Mouse (Mus musculus) neural tube, embryonic 14.5 days (tissue): ENCODE results near the gene Nfatc2ip. TPM values are rescaled to one million over a fixed set of nuclear protein-coding genes. Genes with fewer than 3 reads are reported as not detected.

ENCODE experiments used
- ATAC-seq: fragments of 200-750 bp; cut with Nextera tagmentation; 2 replicates; pipeline ENCODE4 v1.8.0; 2017; ENCODE audit warnings: low read depth, mild to moderate bottlenecking, moderate TSS enrichment, moderate library complexity
- H3K27ac ChIP-seq: fragments of 300-500 bp; sonication (generic); 2 replicates; pipeline ENCODE4 v1.5.1; 2014; ENCODE audit warnings: low read depth, mild to moderate bottlenecking, control low read depth, low read length, moderate library complexity, mixed read lengths
- H3K27me3 ChIP-seq: fragments of 300-500 bp; sonication (generic); 2 replicates; pipeline ENCODE4 v1.6.1; 2014; ENCODE audit warnings: low read length; ENCODE audit not compliant: control insufficient read depth, insufficient read depth
- H3K36me3 ChIP-seq: fragments of 300-500 bp; sonication (generic); 2 replicates; pipeline ENCODE4 v1.6.1; 2014; ENCODE audit warnings: low read length, mixed read lengths; ENCODE audit not compliant: control insufficient read depth, insufficient read depth
- H3K4me1 ChIP-seq: fragments of 300-500 bp; sonication (generic); 2 replicates; pipeline ENCODE4 v1.6.1; 2014; ENCODE audit warnings: low read length; ENCODE audit not compliant: control insufficient read depth, insufficient read depth
- H3K4me2 ChIP-seq: fragments of 300-500 bp; sonication (generic); 2 replicates; pipeline ENCODE4 v1.6.1; 2014; ENCODE audit warnings: mild to moderate bottlenecking, low read depth, low read length, control low read depth
- H3K4me3 ChIP-seq: fragments of 300-500 bp; sonication (generic); 2 replicates; pipeline ENCODE4 v1.5.1; 2014; ENCODE audit warnings: low read depth, low read length, control low read depth, mixed read lengths
- H3K9ac ChIP-seq: fragments of 300-500 bp; sonication (generic); replicated peaks from 2 replicates; pipeline ENCODE4 v1.6.1; 2014; ENCODE audit warnings: low read depth, mild to moderate bottlenecking, control low read depth, low read length, mixed read lengths
- H3K9me3 ChIP-seq: fragments of 300-500 bp; sonication (generic); 2 replicates; pipeline ENCODE4 v1.6.1; 2016; ENCODE audit warnings: low read length; ENCODE audit not compliant: control insufficient read depth
- WGBS: fragments of 180-500 bp; shearing (Covaris S2); extraction: QIAGEN DNeasy Blood & Tissue Kit; methylation state at CpG from one replicate; pipeline ENCODE4 v1.1.7; 2014; 5-methylcytosine and 5-hydroxymethylcytosine counted together
- polyA plus RNA-seq: library from polyadenylated mRNA; unstranded; fragments of >200 nt; fragmentation: Nextera tagmentation; extraction: Ambion mirVana; gene quantifications from 2 replicates; pipeline ENCODE4 v1.2.1, GENCODE M21; 2014

Nfatc2ip gene
- 3.4 TPM in 2 replicates for polyA plus RNA-seq

DNA sequence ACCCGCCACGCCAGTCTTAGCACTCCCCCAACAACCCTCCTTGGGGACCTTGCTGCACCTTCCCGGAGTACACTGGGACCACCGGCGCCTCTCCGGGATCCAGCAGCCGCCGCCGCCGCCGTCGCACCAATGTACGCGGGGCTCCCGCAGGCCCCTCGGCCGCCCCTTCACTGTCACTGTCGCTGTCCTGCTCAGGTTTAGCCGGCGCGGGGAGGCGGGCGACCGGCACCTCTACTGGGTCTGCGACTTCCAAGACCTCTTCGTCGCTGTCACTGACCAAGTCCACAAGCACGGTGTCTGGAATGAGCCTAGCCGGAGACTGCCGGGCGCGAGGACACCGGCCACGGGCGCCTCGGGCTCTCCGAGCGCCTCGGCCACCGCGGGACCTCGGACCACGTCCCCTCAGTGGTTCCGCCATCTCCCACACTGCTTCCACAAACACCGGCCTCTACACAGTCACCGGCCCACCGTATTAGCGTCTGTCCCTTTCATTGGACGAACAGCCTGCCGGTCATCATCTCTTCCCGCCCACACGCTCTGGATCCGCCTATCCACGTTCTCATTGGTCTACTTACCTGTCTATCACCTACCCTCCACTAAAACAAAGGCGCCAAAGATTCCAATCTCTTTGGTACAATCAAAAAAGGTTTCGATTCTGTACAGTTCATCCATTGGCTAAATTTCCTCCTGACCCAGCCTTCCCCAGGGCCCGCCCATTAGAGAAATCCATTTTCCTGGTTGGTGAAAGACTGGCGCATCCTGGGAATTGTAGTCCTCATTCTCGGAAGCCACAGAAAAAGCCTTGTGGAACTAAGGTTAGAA is at the start of gene Nfatc2ip:
Nfatc2ip (minus strand) TSS at position 440 of the 822 bp plus-strand sequence.
- peak; percentile 100 for ATAC-seq
- no peaks in the 10 kb centered on the region for H3K27me3 ChIP-seq
- H3K36me3 ChIP-seq = no peaks in the 10 kb centered on the region
- peak within 1 kb of the TSS; percentile 80 for H3K4me2 ChIP-seq
- H3K9ac ChIP-seq = peak within 1 kb of the TSS; percentile 82
- peak within 1 kb of the TSS; percentile 86 for H3K4me3 ChIP-seq
- under 1% methylated on average over 58 of the region's 59 CpGs for WGBS
- H3K4me1 ChIP-seq = no peaks in the 10 kb centered on the region
- peak within 1 kb of the TSS; percentile 73; the same call in 1 of the 2 replicates for H3K27ac ChIP-seq
- H3K9me3 ChIP-seq = no peaks in the 10 kb centered on the region

DNA sequence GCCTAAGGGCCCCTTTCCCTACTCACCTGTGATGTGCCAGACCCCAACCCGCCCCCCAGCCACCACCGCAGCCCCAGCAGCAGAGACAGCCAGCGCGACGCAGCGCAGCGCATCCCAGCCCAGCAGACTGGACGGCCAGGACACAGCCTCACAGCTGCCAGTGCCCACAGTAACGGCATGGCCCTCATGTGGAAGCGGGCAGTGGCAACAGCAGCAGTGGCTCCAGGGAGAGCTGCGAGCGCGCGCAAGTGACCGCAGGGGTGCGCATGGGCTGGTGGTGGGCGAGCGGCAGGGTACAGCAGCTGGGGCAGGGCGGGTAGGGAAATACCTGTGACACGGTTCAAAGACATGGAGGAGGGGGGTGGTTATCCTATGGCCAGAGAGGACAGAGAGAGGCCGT is 49.7 kb upstream of the Nfatc2ip start:
- Histone ChIP-seq H3K9me3 (no peaks in the 10 kb centered on the region), H3K4me1 (no peaks in the 10 kb centered on the region), H3K27ac (no peak overlapping the region), H3K9ac (no peak overlapping the region), H3K4me2 (no peak overlapping the region), H3K4me3 (no peak overlapping the region), H3K36me3 (peaks cover 13% of the 10 kb centered on the region), H3K27me3 (no peaks in the 10 kb centered on the region)
- no peak for ATAC-seq
- 90% methylated on average over 21 of the region's 21 CpGs for WGBS

DNA sequence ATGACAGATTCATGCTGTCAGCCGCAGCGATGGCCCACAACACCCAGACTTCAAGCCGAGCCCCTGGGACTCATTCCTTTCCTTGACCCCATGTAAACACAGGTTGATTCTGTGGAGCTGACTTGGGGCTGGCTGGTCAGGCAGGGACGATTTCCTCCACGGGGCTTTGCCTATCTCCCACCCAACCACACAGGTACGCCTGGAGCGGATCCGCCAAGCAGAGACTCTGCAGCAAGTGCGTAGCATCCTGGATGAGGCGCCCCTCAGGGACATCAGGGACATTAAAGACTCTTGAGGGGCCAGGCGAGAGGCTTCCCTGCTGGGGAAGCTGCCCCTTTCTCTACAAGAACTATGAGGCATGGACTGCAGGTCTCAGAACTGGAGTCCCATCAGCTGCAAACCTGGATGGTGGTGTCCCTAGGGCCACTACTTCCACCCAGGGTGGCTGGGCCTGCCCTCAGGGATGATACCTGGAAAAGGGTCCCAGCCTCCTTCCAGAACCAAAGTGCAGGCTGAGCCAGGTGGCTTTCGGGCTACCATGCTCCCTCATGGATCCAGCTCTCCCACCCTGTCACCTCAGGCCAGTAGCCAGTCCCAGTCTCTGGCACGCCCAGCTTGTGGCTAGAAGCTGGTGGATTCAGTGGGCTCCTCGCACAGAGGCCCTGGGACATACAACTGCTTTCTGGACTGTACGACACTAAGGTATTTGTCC is 48.7 kb upstream of the Nfatc2ip start:
- Histone ChIP-seq H3K27me3 (no peaks in the 10 kb centered on the region), H3K4me1 (no peaks in the 10 kb centered on the region)
- WGBS = 93% methylated on average over 15 of the region's 15 CpGs

DNA sequence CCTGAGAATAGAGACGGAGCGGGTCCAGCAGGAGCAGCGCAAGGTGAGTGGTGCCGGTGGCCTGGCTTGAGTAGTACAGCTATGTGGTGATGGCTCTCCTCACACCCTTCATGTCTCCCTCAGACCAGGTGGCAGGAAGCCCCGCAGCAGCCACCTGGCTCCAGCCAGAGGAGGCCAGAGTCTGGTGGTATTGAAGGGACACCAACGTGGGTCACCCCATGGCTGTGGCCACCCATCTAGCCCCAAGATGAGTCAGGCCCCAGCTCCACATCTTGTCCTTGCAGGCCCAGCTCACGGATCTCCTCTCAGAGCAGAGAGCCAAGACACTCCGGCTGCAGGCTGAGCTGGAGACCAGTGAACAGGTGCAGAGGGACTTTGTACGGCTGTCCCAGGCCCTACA is 48.0 kb upstream of the Nfatc2ip start:
- Histone ChIP-seq H3K4me3 (no peak overlapping the region), H3K4me1 (no peaks in the 10 kb centered on the region), H3K4me2 (no peak overlapping the region), H3K27ac (no peak overlapping the region), H3K9ac (no peak overlapping the region), H3K27me3 (no peaks in the 10 kb centered on the region), H3K36me3 (peaks cover 13% of the 10 kb centered on the region), H3K9me3 (no peaks in the 10 kb centered on the region)
- ATAC-seq = no peak
- 95% methylated on average over 9 of the region's 9 CpGs for whole genome bisulfite sequencing

More for the DNA sequence above, 48.7 kb upstream of the Nfatc2ip start:
- peaks cover 13% of the 10 kb centered on the region for H3K36me3 ChIP-seq
- ATAC-seq = no peak
- H3K4me3 ChIP-seq = no peak overlapping the region
- H3K9me3 ChIP-seq = no peaks in the 10 kb centered on the region
- H3K27ac ChIP-seq = no peak overlapping the region
- H3K9ac ChIP-seq = no peak overlapping the region
- no peak overlapping the region for H3K4me2 ChIP-seq

DNA sequence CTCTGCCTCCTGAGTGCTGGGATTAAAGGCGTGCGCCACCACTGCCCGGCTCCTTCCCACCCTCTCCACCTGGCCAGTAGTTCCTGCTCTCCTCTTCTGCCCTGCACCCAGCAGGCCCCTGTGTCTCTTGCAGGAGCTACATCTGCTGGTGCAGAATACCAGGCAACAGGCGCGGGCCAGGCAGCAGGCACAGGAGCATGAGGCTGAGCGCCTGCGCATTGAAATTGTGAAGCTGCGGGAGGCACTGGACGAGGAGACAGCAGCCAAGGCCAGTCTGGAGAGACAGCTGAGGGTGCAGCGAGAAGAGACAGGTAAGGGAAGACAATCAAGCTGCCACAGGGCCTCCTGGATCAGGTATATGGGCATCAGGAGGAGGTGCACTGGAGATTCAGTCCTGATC is 47.5 kb upstream of the Nfatc2ip start:
- Histone ChIP-seq H3K4me3 (no peak overlapping the region), H3K9me3 (no peaks in the 10 kb centered on the region), H3K4me2 (no peak overlapping the region), H3K4me1 (no peaks in the 10 kb centered on the region), H3K27me3 (no peaks in the 10 kb centered on the region), H3K27ac (no peak overlapping the region), H3K9ac (no peak overlapping the region), H3K36me3 (peaks cover 13% of the 10 kb centered on the region)
- 96% methylated on average over 10 of the region's 10 CpGs for WGBS
- ATAC-seq = no peak

DNA sequence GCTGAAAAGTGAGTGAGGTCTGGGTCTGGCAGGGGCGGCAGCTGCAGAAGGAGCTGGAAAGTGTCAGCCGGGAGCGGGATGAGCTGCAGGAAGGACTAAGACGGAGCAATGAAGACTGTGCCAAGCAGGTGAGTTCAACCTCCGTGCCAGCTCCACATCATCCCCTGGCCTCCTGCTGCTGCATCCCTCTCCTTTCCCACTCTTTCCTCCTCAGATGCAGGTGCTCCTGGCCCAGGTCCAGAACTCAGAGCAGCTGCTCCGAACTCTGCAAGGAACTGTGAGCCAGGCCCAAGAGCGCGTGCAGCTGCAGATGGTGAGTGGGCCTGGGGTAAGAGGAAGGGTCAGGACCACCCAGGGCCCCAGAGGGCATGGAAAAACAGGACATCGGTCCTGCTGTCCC is 43.6 kb upstream of the Nfatc2ip start:
- Histone ChIP-seq H3K4me3 (no peak overlapping the region), H3K9me3 (no peaks in the 10 kb centered on the region), H3K4me1 (no peaks in the 10 kb centered on the region), H3K9ac (no peak overlapping the region), H3K36me3 (peaks cover 10% of the 10 kb centered on the region), H3K4me2 (no peak overlapping the region), H3K27me3 (no peaks in the 10 kb centered on the region), H3K27ac (no peak overlapping the region)
- WGBS = 79% methylated on average over 9 of the region's 9 CpGs
- ATAC-seq = no peak

DNA sequence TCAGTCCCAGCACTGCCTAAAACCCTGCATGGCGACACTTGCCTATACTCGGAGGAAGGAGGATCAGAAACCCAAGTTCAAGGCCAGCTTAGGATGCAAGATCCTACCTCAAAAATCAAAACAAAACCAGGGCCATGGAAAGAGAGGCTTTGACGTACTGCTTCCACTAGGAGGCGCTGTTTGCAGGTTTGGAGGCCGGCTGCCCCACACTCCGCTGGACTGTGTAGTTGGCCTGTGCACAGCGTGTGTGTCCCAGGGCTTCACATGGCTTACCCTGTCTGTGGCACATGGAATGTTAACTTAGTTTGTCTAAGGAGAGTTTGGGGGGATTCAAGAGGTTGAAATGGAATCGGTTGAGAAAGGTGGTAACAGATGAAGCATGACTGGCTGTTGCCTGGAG is 40.3 kb upstream of the Nfatc2ip start:
- Histone ChIP-seq H3K9ac (no peak overlapping the region), H3K9me3 (no peaks in the 10 kb centered on the region), H3K36me3 (no peaks in the 10 kb centered on the region), H3K4me1 (no peaks in the 10 kb centered on the region), H3K27me3 (no peaks in the 10 kb centered on the region), H3K4me2 (no peak overlapping the region), H3K27ac (no peak overlapping the region), H3K4me3 (no peak overlapping the region)
- ATAC-seq = no peak
- WGBS = 17% methylated on average over 8 of the region's 8 CpGs

DNA sequence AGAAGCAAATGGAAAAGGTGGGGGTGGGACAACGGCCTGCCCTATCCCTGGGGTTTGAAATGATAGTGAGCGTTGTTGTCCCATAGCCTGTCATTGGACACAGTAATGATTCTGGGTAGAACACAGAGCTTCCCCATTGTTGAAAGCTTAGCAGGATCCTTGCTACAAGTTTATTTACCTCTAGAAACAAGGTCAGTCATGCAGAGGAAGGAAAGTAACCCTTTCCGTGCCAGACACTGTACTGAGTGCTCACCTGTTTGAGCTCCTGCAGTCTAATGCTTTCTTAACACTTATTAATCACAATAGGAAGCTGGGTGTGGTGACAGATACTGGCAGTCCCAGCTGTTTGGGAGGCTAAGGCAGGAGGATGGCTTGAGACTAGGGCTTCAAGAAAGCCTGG is 39.3 kb upstream of the Nfatc2ip start:
- Histone ChIP-seq H3K9ac (no peak overlapping the region), H3K4me2 (no peak overlapping the region), H3K4me3 (no peak overlapping the region), H3K9me3 (no peaks in the 10 kb centered on the region), H3K36me3 (no peaks in the 10 kb centered on the region), H3K4me1 (no peaks in the 10 kb centered on the region), H3K27me3 (no peaks in the 10 kb centered on the region), H3K27ac (no peak overlapping the region)
- no peak for ATAC-seq
- 87% methylated on average over 3 of the region's 3 CpGs for WGBS

DNA sequence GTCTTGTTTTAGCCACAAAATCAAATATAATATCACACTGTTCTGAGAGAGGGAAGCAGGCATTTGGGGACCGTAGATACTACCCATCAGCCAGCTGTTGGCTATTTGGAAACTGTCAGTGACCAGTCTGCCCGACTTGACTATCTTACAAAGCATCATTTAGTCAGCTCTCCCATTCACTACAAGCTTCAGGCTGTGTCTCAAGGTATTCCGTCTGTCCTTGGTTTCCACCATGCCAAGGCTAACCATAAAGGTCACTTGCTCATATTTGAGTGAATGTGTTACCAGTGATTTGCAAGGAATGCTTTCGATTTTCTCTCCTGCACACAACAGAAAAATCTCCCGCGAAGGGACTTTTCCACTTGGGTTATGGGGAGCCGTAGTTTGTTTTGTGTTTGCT is 38.2 kb upstream of the Nfatc2ip start:
- ATAC-seq = no peak
- no peak overlapping the region for H3K9ac ChIP-seq
- H3K4me1 ChIP-seq = peaks cover under 1% of the 10 kb centered on the region; the same call in 1 of the 2 replicates
- H3K9me3 ChIP-seq = no peaks in the 10 kb centered on the region
- no peak overlapping the region for H3K4me2 ChIP-seq
- H3K27ac ChIP-seq = no peak overlapping the region
- H3K36me3 ChIP-seq = no peaks in the 10 kb centered on the region
- no peaks in the 10 kb centered on the region for H3K27me3 ChIP-seq
- 86% methylated on average over 7 of the region's 7 CpGs for WGBS
- no peak overlapping the region for H3K4me3 ChIP-seq
